Mouse (Mus musculus) MEL (cell line): ENCODE data around the gene Gm13199. TPM values are rescaled to one million over a fixed set of nuclear protein-coding genes. Genes with fewer than 3 reads are reported as not detected.

Experiments
- DNase-seq: peaks from one replicate; pipeline ENCODE4 v3.0.0; 2011; ENCODE audit warnings: low read depth, low spot score
- H3K27ac ChIP-seq: 2 replicates; pipeline ENCODE4 v1.5.1; 2012; ENCODE audit warnings: low read depth, mild to moderate bottlenecking, control low read depth, low read length, moderate library complexity; ENCODE audit not compliant: control insufficient read depth
- H3K27me3 ChIP-seq, 2 experiments: fragments of 150-350 bp in 1 of 2; sonication (generic) in 1 of 2; 2 replicates each; pipeline ENCODE4 v1.6.1; 2012; ENCODE audit warnings: low read length in 2 of 2, mild to moderate bottlenecking in 2 of 2, improper control_type of control experiment in 1 of 2, moderate library complexity in 1 of 2; ENCODE audit not compliant: insufficient read depth in 2 of 2, control insufficient read depth in 1 of 2
- H3K36me3 ChIP-seq, 2 experiments: 2 replicates each; pipeline ENCODE4 v1.6.1; 2012 to 2014; ENCODE audit warnings: low read length in 2 of 2, improper control_type of control experiment in 1 of 2, inconsistent platforms in 1 of 2, mild to moderate bottlenecking in 1 of 2; ENCODE audit not compliant: insufficient read depth in 2 of 2, control insufficient read depth in 1 of 2
- H3K4me1 ChIP-seq, 2 experiments: fragments of 150-350 bp in 1 of 2; sonication (generic) in 1 of 2; 2 replicates each; pipeline ENCODE4 v1.6.1; 2012; ENCODE audit warnings: low read length in 2 of 2, improper control_type of control experiment in 1 of 2, mild to moderate bottlenecking in 1 of 2; ENCODE audit not compliant: insufficient read depth in 2 of 2, control insufficient read depth in 1 of 2
- H3K4me3 ChIP-seq, 2 experiments: fragments of 150-350 bp in 1 of 2; sonication (generic) in 1 of 2; 2 replicates each; pipeline ENCODE4 v1.5.1; 2012; ENCODE audit warnings: low read depth in 2 of 2, low read length in 2 of 2, mild to moderate bottlenecking in 2 of 2, moderate library complexity in 2 of 2, control low read depth in 1 of 2, improper control_type of control experiment in 1 of 2; ENCODE audit not compliant: control insufficient read depth in 1 of 2, insufficient read depth in 1 of 2
- H3K79me2 ChIP-seq: 2 replicates; pipeline ENCODE4 v1.6.1; 2012; ENCODE audit warnings: mild to moderate bottlenecking, low read length, moderate library complexity; ENCODE audit not compliant: control insufficient read depth, poor library complexity, insufficient read depth
- H3K9ac ChIP-seq: 2 replicates; pipeline ENCODE4 v1.6.1; 2012; ENCODE audit warnings: low read depth, mild to moderate bottlenecking, control low read depth, low read length, moderate library complexity; ENCODE audit not compliant: control insufficient read depth, poor library complexity, severe bottlenecking
- H3K9me3 ChIP-seq: fragments of 150-350 bp; sonication (generic); replicated peaks from 2 replicates; pipeline ENCODE4 v1.6.1; 2012; ENCODE audit warnings: mild to moderate bottlenecking, low read length, improper control_type of control experiment, moderate library complexity; ENCODE audit not compliant: insufficient read depth
- CHD1 ChIP-seq: IDR thresholded peaks from 2 replicates; pipeline ENCODE4 v1.6.1; 2012; ENCODE audit warnings: low read depth, mild to moderate bottlenecking, inconsistent platforms, low read length, improper control_type of control experiment
- CHD2 ChIP-seq: IDR thresholded peaks from 2 replicates; pipeline ENCODE4 v1.6.1; 2011; ENCODE audit warnings: low read length, improper control_type of control experiment
- CTCF ChIP-seq, 3 experiments: IDR thresholded peaks in 2 of 3; conservative IDR thresholded peaks in 1 of 3; 2 replicates each; pipeline ENCODE4 v1.5.1; 2011 to 2012; ENCODE audit warnings: low read length in 3 of 3, low read depth in 2 of 3, mild to moderate bottlenecking in 2 of 3, improper control_type of control experiment in 1 of 3, inconsistent platforms in 1 of 3, mixed read lengths in 1 of 3, moderate library complexity in 1 of 3; ENCODE audit not compliant: control insufficient read depth in 1 of 3, insufficient read depth in 1 of 3, poor library complexity in 1 of 3, severe bottlenecking in 1 of 3
- ELF1 ChIP-seq: IDR thresholded peaks from 2 replicates; pipeline ENCODE4 v1.6.1; 2014; ENCODE audit warnings: low read depth, mild to moderate bottlenecking, inconsistent platforms, low read length, improper control_type of control experiment, moderate library complexity
- EP300 ChIP-seq, 2 experiments: IDR thresholded peaks; 2 replicates each; pipeline ENCODE4 v1.6.1; 2011; ENCODE audit warnings: improper control_type of control experiment in 2 of 2, low read length in 2 of 2, low read depth in 1 of 2, mild to moderate bottlenecking in 1 of 2
- GATA1 ChIP-seq: IDR thresholded peaks from 2 replicates; pipeline ENCODE4 v1.6.1; 2011; ENCODE audit warnings: low read depth, low read length, improper control_type of control experiment
- HCFC1 ChIP-seq: IDR thresholded peaks from 2 replicates; pipeline ENCODE4 v1.6.1; 2012; ENCODE audit warnings: low read depth, mild to moderate bottlenecking, inconsistent platforms, low read length, improper control_type of control experiment, moderate library complexity
- JUND ChIP-seq: IDR thresholded peaks from 2 replicates; pipeline ENCODE4 v1.6.1; 2011; ENCODE audit warnings: low read depth, mild to moderate bottlenecking, improper control_type of control experiment, low read length
- KAT2A ChIP-seq: conservative IDR thresholded peaks from 2 replicates; pipeline ENCODE4 v1.6.1; 2012; ENCODE audit warnings: low read depth, low read length, improper control_type of control experiment, inconsistent platforms
- MAX ChIP-seq: IDR thresholded peaks from 2 replicates; pipeline ENCODE4 v1.6.1; 2011; ENCODE audit warnings: low read length, improper control_type of control experiment
- MAZ ChIP-seq: IDR thresholded peaks from 2 replicates; pipeline ENCODE4 v1.6.1; 2012; ENCODE audit warnings: low read depth, mild to moderate bottlenecking, inconsistent platforms, low read length, improper control_type of control experiment
- MYB ChIP-seq: IDR thresholded peaks from 2 replicates; pipeline ENCODE4 v1.6.1; 2011; ENCODE audit warnings: mild to moderate bottlenecking, low read depth, low read length, improper control_type of control experiment
- MYC ChIP-seq: IDR thresholded peaks from 2 replicates; pipeline ENCODE4 v1.6.1; 2011; ENCODE audit warnings: low read depth, mild to moderate bottlenecking, low read length, improper control_type of control experiment, moderate library complexity
- NELFE ChIP-seq: IDR thresholded peaks from 2 replicates; pipeline ENCODE4 v1.6.1; 2011; ENCODE audit warnings: low read depth, low read length, improper control_type of control experiment
- POLR2A ChIP-seq, 2 experiments: IDR thresholded peaks; 2 replicates each; pipeline ENCODE4 v1.6.1; 2011 to 2012; ENCODE audit warnings: low read length in 2 of 2, mild to moderate bottlenecking in 2 of 2, control low read depth in 1 of 2, improper control_type of control experiment in 1 of 2, low read depth in 1 of 2, moderate library complexity in 1 of 2; ENCODE audit not compliant: control insufficient read depth in 1 of 2, insufficient read depth in 1 of 2, poor library complexity in 1 of 2
- POLR2AphosphoS2 ChIP-seq: IDR thresholded peaks from 2 replicates; pipeline ENCODE4 v1.6.1; 2011; ENCODE audit warnings: low read length, improper control_type of control experiment
- POLR2AphosphoS5 ChIP-seq: IDR thresholded peaks from 2 replicates; pipeline ENCODE4 v1.6.1; 2012; ENCODE audit warnings: low read depth, borderline replicate concordance, mild to moderate bottlenecking, inconsistent platforms, low read length, moderate library complexity, mixed read lengths
- RCOR1 ChIP-seq: IDR thresholded peaks from 2 replicates; pipeline ENCODE4 v1.6.1; 2012; ENCODE audit warnings: low read depth, mild to moderate bottlenecking, inconsistent platforms, low read length, improper control_type of control experiment
- SMC3 ChIP-seq: IDR thresholded peaks from 2 replicates; pipeline ENCODE4 v1.6.1; 2011; ENCODE audit warnings: low read depth, low read length, improper control_type of control experiment
- UBTF ChIP-seq: IDR thresholded peaks from 2 replicates; pipeline ENCODE4 v1.6.1; 2012; ENCODE audit warnings: low read depth, mild to moderate bottlenecking, inconsistent platforms, low read length, improper control_type of control experiment, moderate library complexity, borderline replicate concordance; ENCODE audit not compliant: insufficient read depth
- USF1 ChIP-seq: IDR thresholded peaks from 2 replicates; pipeline ENCODE4 v1.6.1; 2014; ENCODE audit warnings: low read depth, mild to moderate bottlenecking, inconsistent platforms, low read length, improper control_type of control experiment, moderate library complexity
- ZC3H11A ChIP-seq: IDR thresholded peaks from 2 replicates; pipeline ENCODE4 v1.6.1; 2012; ENCODE audit warnings: low read depth, mild to moderate bottlenecking, inconsistent platforms, low read length, improper control_type of control experiment
- ZMIZ1 ChIP-seq: IDR thresholded peaks from 2 replicates; pipeline ENCODE4 v1.6.1; 2012; ENCODE audit warnings: low read depth, mild to moderate bottlenecking, inconsistent platforms, low read length, improper control_type of control experiment, moderate library complexity
- ZNF384 ChIP-seq: IDR thresholded peaks from 2 replicates; pipeline ENCODE4 v1.6.1; 2012; ENCODE audit warnings: low read depth, mild to moderate bottlenecking, inconsistent platforms, low read length, improper control_type of control experiment
- polyA plus RNA-seq, 2 experiments: library from polyadenylated mRNA; stranded (reverse) in 1 of 2; unstranded in 1 of 2; fragments of >175 nt in 1 of 2; fragments of >200 nt in 1 of 2; gene quantifications; 2 replicates each; pipeline versions ENCODE4 v1.2.1 to v1.2.4; 2012; ENCODE audit warnings: low replicate concordance in 2 of 2, low read depth in 1 of 2; ENCODE audit not compliant: insufficient read length in 2 of 2, insufficient read depth in 1 of 2, missing spikeins in 1 of 2
- total RNA-seq: library from RNA; depleted of rRNA; stranded (reverse); fragments of 300-350 nt; gene quantifications from 2 replicates; pipeline ENCODE4 v1.2.3, GENCODE M21; 2012

The Gm13199 gene
- total and polyA plus RNA-seq, 3 experiments = 0.35 to 4.8 TPM; not detected in 1

- TF ChIP-seq EP300 (IDR thresholded peaks at IDR 0.05; ENCODE audit: low read depth in 1 of 2, low read length in 2 of 2) (no peak), CTCF (IDR thresholded peaks at IDR 0.05 in 2 of 3, conservative IDR thresholded peaks at IDR 0.05 in 1 of 3; ENCODE audit: control insufficient read depth in 1 of 3, insufficient read depth in 1 of 3, low read depth in 2 of 3, low read length in 3 of 3, poor library complexity in 1 of 3, severe bottlenecking in 1 of 3) (peak; percentile 40 to 63 (median 57)), ZNF384 (no peak), POLR2AphosphoS2 (peak; percentile 92), UBTF (no peak), MAX (peak; percentile 66), POLR2AphosphoS5 (no peak), JUND (no peak), NELFE (peak; percentile 83), KAT2A (peak; percentile 83), SMC3 (no peak), ELF1 (peak; percentile 82), GATA1 (no peak), ZMIZ1 (peak; percentile 27; the same call in 1 of the 2 replicates), MAZ (no peak), USF1 (no peak), MYB (no peak), MYC (peak; percentile 60), POLR2A (IDR thresholded peaks at IDR 0.05; ENCODE audit: control insufficient read depth in 1 of 2, insufficient read depth in 1 of 2, low read depth in 1 of 2, low read length in 2 of 2, poor library complexity in 1 of 2) (peak; percentile 74 to 94; a peak in 2 of 4 replicates), RCOR1 (no peak), ZC3H11A (no peak), HCFC1 (peak; percentile 92), CHD2 (no peak)
- TF ChIP-seq, all 39 proteins: peak for 15
These were observed 17.7 kb downstream of the Gm13199 start, which contains the start of the genes Nudt5 and Cdc123 (continued) for GRCm38 (mm10) chr2:5844873-5845631.

- peaks cover 5 to 9% of the 10 kb centered on the region in 2 experiments for H3K4me1 ChIP-seq
- H3K9me3 ChIP-seq = no peaks in the 10 kb centered on the region
- H3K27ac ChIP-seq = peak overlapping the region; percentile 97
- peak overlapping the region; percentile 94 for H3K9ac ChIP-seq
- H3K4me3 ChIP-seq = peak overlapping the region; percentile 57 to 96
- no peak for DNase-seq
- H3K36me3 ChIP-seq = peaks cover 0 to 30% of the 10 kb centered on the region in 2 experiments; a peak in 2 of 4 replicates
- peaks cover 44% of the 10 kb centered on the region for H3K79me2 ChIP-seq
- TF ChIP-seq CHD1 = 0 out of 2 replicates have a peak, but pooled peaks have one; percentile 17
- TF ChIP-seq POLR2A (IDR thresholded peaks at IDR 0.05; ENCODE audit: control insufficient read depth in 1 of 2, insufficient read depth in 1 of 2, low read depth in 1 of 2, low read length in 2 of 2, poor library complexity in 1 of 2) = 0 out of 4 replicates have a peak, but pooled peaks of 1 of the 2 experiments have one; percentile 2
- peak; percentile 61; the same call in 1 of the 2 replicates for TF ChIP-seq ZNF384
- no peak for TF ChIP-seq MYC
- TF ChIP-seq, all 39 proteins: peak for 3
- no peaks in the 10 kb centered on the region for H3K27me3 ChIP-seq
These were observed 18.4 kb downstream of the Gm13199 start for GRCm38 (mm10) chr2:5844181-5844872.
